Mouse (Mus musculus) kidney, adult 2 months (tissue): ENCODE measurements at regions not wholly inside any gene's neighbourhood (a gene's known extent, or its start where the extent isn't known, plus 50 kb on each side); places are given as distances from the start of the nearest gene placed in this dataset.

Source experiments
- DNase-seq: peaks from one replicate; pipeline ENCODE4 v3.0.0; 2021
- H3K27ac ChIP-seq: fragments of 200-500 bp; 2 replicates; pipeline ENCODE4 v1.5.1; 2012; ENCODE audit warnings: low read depth, low read length, control low read depth, inconsistent platforms; ENCODE audit not compliant: insufficient read depth
- H3K27me3 ChIP-seq: fragments of 200-500 bp; replicated peaks from 2 replicates; pipeline ENCODE4 v1.6.1; 2012; ENCODE audit warnings: mild to moderate bottlenecking, moderate library complexity, low read length, inconsistent platforms; ENCODE audit not compliant: control insufficient read depth, insufficient read depth
- H3K36me3 ChIP-seq: fragments of 200-500 bp; 2 replicates; pipeline ENCODE4 v1.6.1; 2012; ENCODE audit warnings: mild to moderate bottlenecking, moderate library complexity, low read length, inconsistent platforms; ENCODE audit not compliant: control insufficient read depth, insufficient read depth
- H3K4me1 ChIP-seq: fragments of 200-500 bp; 2 replicates; pipeline ENCODE4 v1.6.1; 2011; ENCODE audit warnings: low read length; ENCODE audit not compliant: control insufficient read depth, insufficient read depth
- H3K4me3 ChIP-seq: fragments of 200-500 bp; 2 replicates; pipeline ENCODE4 v1.5.1; 2011; ENCODE audit warnings: mild to moderate bottlenecking, low read depth, low read length, control low read depth; ENCODE audit not compliant: insufficient read depth
- CTCF ChIP-seq: fragments of 200-500 bp; conservative IDR thresholded peaks from 2 replicates; pipeline ENCODE4 v1.5.1; 2011; ENCODE audit warnings: low read depth, mild to moderate bottlenecking, control low read depth, low read length, moderate library complexity, mixed read lengths; ENCODE audit not compliant: insufficient read depth, insufficient read length
- POLR2A ChIP-seq: fragments of 200-500 bp; IDR thresholded peaks from one replicate; pipeline ENCODE4 v1.6.1; 2011; ENCODE audit warnings: low read depth, low read length, control low read depth
- WGBS: fragments of 180-500 bp; shearing (Covaris S2); methylation state at CpG from one replicate; pipeline ENCODE4 v1.1.7; 2018; 5-methylcytosine and 5-hydroxymethylcytosine counted together

DNA sequence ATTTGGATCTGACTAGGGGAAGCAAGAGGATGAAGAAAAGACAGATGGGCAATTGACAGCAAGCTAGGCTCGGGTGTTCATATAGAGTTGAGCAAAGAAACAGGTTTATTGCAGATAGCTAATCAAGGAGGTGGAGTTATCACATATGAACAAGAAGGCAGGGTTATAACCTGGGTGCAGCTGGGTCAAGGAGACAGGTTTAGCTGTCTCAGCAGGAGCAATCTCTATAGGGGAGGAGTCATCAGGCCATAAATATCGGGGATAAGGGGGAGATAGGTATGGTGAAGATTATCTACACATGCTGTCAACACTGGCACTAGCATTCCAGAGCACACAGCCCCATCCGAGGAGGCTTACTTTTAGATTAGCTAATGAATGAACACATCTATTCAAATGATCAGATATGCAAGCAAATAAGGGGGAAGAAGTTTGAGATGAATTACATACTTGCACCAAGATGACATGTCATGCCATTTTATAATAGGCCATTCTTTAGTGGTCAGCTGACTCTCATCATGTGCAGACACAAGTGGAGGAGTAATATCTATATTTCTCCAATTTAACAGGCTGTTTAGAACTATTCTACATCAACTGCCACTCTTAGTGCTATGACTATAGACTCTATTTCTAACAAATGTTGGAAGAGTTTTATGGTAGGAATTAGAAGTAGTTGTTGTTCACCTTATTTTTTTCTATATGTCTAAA, 76.9 kb downstream of the Lhx9 start:
- Histone ChIP-seq H3K4me3 (no peak overlapping the region), H3K27me3 (no peaks in the 10 kb centered on the region), H3K4me1 (no peaks in the 10 kb centered on the region), H3K27ac (no peak overlapping the region), H3K36me3 (no peaks in the 10 kb centered on the region)
- no peak for DNase-seq
- no peak for TF ChIP-seq CTCF
- no peak for TF ChIP-seq POLR2A
- WGBS, result 73% methylated on average over 3 of the region's 3 CpGs

DNA sequence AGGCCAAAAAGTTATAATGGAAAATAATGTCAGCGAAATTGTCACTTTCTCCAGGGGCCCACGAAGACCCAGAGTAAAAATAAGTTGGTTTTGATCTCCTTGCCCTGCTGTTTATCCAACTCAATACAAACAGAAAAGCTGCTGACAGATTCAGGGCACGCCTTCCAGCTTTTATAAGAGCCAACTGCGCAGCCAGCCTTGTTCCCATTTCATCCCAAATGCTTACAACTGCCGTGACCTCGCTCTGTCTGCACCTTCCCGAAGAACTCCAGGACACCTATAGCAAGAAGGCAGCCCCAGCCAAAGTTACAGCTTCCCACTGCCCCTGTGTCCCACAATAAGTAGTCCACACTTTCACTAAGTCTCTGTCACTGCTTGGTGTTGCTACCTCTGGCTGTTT, 85.5 kb downstream of the Lhx9 start:
- Histone ChIP-seq H3K27ac (no peak overlapping the region), H3K4me1 (no peaks in the 10 kb centered on the region), H3K27me3 (no peaks in the 10 kb centered on the region; the same call in 1 of the 2 replicates), H3K4me3 (no peak overlapping the region), H3K36me3 (no peaks in the 10 kb centered on the region)
- DNase-seq, result no peak
- TF ChIP-seq CTCF (no peak), POLR2A (no peak)
- 86% methylated on average over 7 of the region's 7 CpGs for WGBS

DNA sequence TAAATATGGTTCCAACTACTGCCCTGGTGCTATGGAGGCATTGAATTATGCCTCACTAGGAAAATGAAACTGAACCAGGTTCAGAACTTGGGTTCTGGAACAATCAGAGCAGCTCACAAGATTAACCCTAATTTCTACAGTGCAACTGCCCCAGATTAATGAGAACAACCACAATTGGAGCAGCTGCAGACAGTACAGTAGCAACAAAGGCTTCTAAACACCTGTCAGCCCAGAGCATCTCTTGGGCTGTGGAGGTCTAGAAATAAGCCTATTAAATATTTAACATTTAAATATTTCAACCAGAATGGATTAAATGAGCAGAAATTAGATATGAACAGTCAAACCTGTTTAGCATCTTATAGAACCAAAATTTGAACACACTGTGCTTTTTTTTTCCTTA, 90.6 kb downstream of the Lhx9 start:
- H3K4me3 ChIP-seq, result no peak overlapping the region
- TF ChIP-seq POLR2A (no peak), CTCF (no peak)
- DNase-seq, result no peak
- no peaks in the 10 kb centered on the region for H3K4me1 ChIP-seq
- H3K27ac ChIP-seq, result no peak overlapping the region
- H3K27me3 ChIP-seq, result no peaks in the 10 kb centered on the region
- no peaks in the 10 kb centered on the region for H3K36me3 ChIP-seq

- H3K4me1 ChIP-seq, result no peaks in the 10 kb centered on the region
- no peak for DNase-seq
- H3K27me3 ChIP-seq, result no peaks in the 10 kb centered on the region
- TF ChIP-seq CTCF (no peak), POLR2A (no peak)
- WGBS, result 74% methylated on average over 3 of the region's 3 CpGs
- no peaks in the 10 kb centered on the region for H3K36me3 ChIP-seq
- no peak overlapping the region for H3K27ac ChIP-seq
- H3K4me3 ChIP-seq, result no peak overlapping the region
Measured at GRCm38 (mm10) chr1:138733308-138733707, 113.4 kb upstream of the Nek7 start.

DNA sequence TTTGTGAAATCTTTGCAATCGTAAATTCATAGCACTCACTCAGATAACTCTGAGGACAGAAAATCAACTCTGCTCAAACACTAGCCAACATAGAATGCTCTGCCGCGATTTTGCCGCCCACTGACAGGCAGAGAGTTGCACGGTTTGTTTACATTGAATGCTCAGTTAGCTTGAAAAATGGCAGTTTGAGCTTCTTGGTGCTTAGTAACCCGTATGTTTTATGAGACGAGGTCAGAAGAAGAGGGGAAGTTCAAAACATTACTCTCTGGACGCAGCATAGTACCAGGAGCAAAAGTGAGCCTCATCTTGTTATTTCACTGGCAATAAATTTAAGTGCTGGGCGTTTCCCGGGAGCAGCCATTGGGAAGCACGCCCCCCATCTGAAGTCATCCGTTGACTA, 111.1 kb upstream of the Nek7 start:
- 19% methylated on average over 12 of the region's 12 CpGs for WGBS
- no peak overlapping the region for H3K4me3 ChIP-seq
- TF ChIP-seq CTCF (no peak), POLR2A (no peak)
- no peaks in the 10 kb centered on the region for H3K4me1 ChIP-seq
- H3K27ac ChIP-seq, result no peak overlapping the region
- DNase-seq, result no peak
- H3K36me3 ChIP-seq, result no peaks in the 10 kb centered on the region
- H3K27me3 ChIP-seq, result no peaks in the 10 kb centered on the region

- WGBS, result 44% methylated on average over 2 of the region's 2 CpGs
Measured at GRCm38 (mm10) chr1:138729089-138729699, 109.3 kb upstream of the Nek7 start.

GRCm38 (mm10) chr1:138720728-138721127, 100.8 kb upstream of the Nek7 start:
- Histone ChIP-seq H3K4me1 (no peaks in the 10 kb centered on the region), H3K4me3 (no peak overlapping the region), H3K36me3 (no peaks in the 10 kb centered on the region), H3K27me3 (no peaks in the 10 kb centered on the region), H3K27ac (no peak overlapping the region)
- no peak for DNase-seq
- 38% methylated on average over 4 of the region's 4 CpGs for WGBS
- TF ChIP-seq CTCF, result no peak
- no peak for TF ChIP-seq POLR2A

More at GRCm38 (mm10) chr1:138729089-138729699, 109.3 kb upstream of the Nek7 start:
- DNase-seq, result no peak
- no peaks in the 10 kb centered on the region for H3K4me1 ChIP-seq
- H3K4me3 ChIP-seq, result no peak overlapping the region
- TF ChIP-seq POLR2A, result no peak
- TF ChIP-seq CTCF, result no peak
- no peak overlapping the region for H3K27ac ChIP-seq
- no peaks in the 10 kb centered on the region for H3K36me3 ChIP-seq
- H3K27me3 ChIP-seq, result no peaks in the 10 kb centered on the region
